Mouse (Mus musculus): ENCODE results near the gene Atp13a4.

DNA sequence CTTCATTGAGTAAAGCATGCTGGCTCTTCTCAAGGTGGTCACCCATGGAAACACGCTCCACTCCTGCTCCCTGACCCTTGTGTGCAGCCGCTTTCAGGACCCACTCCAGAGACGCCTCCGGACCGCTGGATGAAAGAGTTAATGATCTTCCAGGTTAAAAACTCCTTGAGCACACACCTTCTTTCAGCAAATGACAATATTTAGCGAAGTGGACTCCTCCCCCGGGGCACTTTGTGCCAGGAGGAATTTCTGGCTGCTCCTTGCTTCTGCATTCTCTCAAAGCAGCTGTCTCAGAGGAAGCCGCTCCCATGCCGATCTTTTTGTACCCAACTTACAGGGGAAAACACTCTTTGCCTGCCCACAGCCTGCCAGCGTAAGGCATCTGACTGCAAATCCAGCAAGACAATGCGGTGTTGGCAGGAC lies 3.4 kb downstream of the Atp13a4 start:
- TF ChIP-seq USF1 (IDR thresholded peaks at IDR 0.05; ENCODE audit: low read depth) (no peak), POLR2A (IDR thresholded peaks at IDR 0.05; ENCODE audit: insufficient read length, low read depth) (no peak), REST (IDR thresholded peaks at IDR 0.05; ENCODE audit: insufficient read depth, insufficient read length) (no peak), E2F4 (IDR thresholded peaks at IDR 0.05; ENCODE audit: insufficient read depth) (no peak), TCF12 (IDR thresholded peaks at IDR 0.05; ENCODE audit: insufficient read depth, poor library complexity, severe bottlenecking) (no peak)
